Mouse (Mus musculus) cortical plate, adult 2 months (tissue): ENCODE results near the gene Gm9945.

Experiments used
- CTCF ChIP-seq: fragments of 200-500 bp; IDR thresholded peaks from 2 replicates; pipeline ENCODE4 v1.5.1; 2011; ENCODE audit warnings: mild to moderate bottlenecking, control low read depth, low read length; ENCODE audit not compliant: insufficient read depth; ENCODE audit errors: extremely low read depth
- POLR2A ChIP-seq: fragments of 200-500 bp; IDR thresholded peaks from 2 replicates; pipeline ENCODE4 v1.6.1; 2011; ENCODE audit warnings: mild to moderate bottlenecking, low read length, control low read depth; ENCODE audit not compliant: insufficient read depth; ENCODE audit errors: extremely low read depth

- TF ChIP-seq CTCF (no peak), POLR2A (no peak)
These were observed 28.6 kb downstream of the Gm9945 start for GRCm38 (mm10) chr11:53508591-53508990.
